Mouse (Mus musculus): ENCODE data around the gene Ptprs.
A peak's percentile ranks its signal among the peaks of the same experiment; 100 is the strongest.
"Not testable (repeated sequence)": the region's sequence is repeated elsewhere in the genome, so short reads cannot be mapped to it uniquely, and the experiment has no call there.

Gene Ptprs

GRCm38 (mm10) chr17:56476402-56476752 is at the start of gene Ptprs:
Ptprs (minus strand) TSS chr17:56476483.
- peak; percentile 98 for DNase-seq (ENCODE audit: low read depth, low spot score)

GRCm38 (mm10) chr17:56524943-56525342 is 48.7 kb upstream of the Ptprs start:
- no peak for DNase-seq (ENCODE audit: low read depth, low spot score)

DNA sequence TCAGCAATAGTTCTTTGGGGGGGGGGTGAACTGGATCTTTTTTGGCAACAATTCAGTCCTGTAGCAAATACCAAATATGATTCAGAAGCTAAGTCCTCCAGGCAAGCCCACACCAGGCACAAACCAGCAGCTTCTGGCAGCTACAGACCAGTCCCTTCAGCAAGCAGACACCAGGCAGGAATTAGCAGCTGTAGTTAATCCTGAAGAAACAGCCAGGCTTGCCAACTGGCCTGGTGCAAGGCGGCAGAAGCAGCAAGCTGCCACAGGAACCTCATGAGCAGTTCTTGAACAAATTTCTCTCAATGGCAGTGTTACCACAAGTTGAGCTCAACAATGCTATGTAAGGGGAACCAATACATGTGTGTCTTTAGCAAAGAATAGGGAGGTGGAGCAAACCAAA is 46.5 kb upstream of the Ptprs start:
- DNase-seq (ENCODE audit: low read depth, low spot score), result no peak

DNA sequence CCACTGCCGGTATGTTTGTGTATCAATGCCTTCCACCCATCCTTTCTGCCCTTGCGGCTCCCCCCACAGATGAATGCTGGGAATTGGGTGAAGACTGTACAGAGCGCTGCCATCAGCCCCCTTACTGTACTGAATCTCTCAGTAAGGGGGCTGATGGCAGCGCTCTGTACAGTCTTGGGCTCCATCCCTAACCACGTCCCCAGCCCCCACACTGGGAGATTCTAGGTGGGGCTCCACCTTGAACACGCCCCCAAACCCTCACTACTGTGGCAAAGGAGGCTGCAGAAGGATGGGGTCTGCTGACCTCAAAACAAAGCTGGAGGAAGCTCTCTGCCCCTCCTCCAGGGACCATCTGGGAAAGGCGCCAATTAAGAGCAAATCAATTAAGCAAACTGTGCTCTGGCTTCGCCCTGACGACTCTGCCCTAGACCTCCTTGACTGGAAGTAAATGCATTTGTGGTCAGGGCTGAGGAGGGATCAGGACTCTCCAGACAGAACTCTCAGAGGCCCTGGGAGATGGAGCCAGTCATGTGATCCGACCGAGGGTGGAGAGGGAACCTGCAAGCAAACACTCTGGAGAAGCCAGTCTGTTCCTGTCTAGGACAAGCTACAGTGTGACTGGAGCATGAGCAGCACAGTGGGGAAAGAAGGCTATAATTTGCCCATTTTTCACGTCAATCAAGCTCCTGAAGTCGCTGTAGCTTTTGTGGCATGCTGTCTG is 39.6 kb upstream of the Ptprs start:
- DNase-seq (ENCODE audit: low read depth, low spot score), result no peak

DNA sequence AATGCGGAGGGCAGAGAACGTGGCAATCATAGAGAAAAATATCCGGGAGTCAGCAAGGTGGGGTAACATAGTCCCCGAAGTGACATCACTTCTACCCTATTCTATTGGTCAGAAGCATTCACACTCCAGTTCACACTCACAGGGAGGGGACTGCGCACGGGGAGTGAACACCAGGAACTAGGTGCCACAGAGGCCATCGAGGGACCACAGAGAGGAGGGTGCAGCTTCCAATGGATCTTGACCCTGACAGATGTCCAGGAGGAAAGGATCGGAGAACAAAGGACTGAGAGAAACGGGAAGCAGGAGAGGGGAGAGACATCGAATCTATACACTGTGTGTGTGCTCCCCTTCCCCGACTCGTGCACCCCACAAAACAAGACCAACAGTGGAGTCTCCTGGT is 38.6 kb upstream of the Ptprs start:
- DNase-seq (ENCODE audit: low read depth, low spot score), result no peak

- DNase-seq (ENCODE audit: low read depth, low spot score), result no peak
These were observed 38.0 kb upstream of the Ptprs start for GRCm38 (mm10) chr17:56514330-56514729.

DNA sequence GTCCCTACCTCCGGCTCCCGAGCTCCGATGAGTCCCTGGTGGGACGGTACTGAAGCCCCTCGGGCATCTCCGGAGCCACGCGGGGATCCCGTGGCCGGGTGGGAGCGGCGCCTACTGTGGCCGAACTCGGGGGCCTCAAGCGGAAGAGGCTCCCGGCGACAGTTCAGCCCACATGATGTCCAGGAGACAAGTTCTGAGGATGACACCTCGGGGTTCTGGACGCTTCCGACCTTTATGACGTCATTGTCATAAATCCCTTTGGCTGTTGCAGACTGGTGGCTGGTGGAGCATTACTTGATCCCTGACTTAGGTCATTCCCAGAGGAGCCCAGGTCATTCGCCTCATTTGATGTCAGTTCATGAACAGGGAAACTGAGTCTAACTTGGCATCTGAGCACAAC is 36.0 kb upstream of the Ptprs start, which contains the start of gene Znrf4:
TSS of gene Znrf4 (minus strand) at position 122 of the 400 bp plus-strand sequence.
- DNase-seq (ENCODE audit: low read depth, low spot score), result no peak

GRCm38 (mm10) chr17:56511707-56512090 is 35.4 kb upstream of the Ptprs start:
- no peak for DNase-seq (ENCODE audit: low read depth, low spot score)

DNA sequence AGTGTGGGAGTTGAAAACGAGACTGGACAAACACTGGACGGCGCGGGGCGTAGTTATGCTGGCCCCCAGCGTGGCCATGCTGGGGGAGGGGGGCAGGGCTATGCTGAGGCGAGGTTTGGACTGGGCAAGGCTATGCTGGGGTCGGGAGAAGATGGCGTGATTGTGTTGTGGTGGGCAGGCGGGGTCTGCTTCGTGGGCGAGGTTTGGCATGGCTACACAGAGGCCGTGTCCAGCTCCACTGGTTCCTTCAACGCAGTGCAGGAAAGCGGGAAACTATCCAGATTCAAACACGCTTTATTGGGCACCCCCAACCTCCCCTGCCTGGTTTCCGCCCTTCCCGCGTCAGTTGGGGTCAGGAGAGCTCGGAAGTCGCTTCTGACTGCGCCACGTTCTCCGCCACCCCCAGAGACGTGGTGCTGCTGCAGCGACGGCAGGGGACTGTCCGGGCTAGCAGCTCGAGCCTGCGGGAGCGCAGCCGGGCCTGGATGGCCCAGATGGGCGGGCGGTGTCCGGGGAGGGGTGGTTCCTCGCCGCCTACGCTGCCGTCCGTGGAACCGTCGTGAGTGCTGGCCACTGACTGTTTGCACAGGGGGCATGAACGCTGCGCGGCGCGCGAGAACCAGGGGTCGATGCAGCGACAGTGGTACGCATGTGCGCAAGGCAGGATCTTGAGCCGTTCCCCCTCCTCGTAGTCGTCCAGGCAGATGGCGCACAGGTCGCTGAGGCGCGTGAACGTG is 34.9 kb upstream of the Ptprs start:
- no peak for DNase-seq (ENCODE audit: low read depth, low spot score)

DNA sequence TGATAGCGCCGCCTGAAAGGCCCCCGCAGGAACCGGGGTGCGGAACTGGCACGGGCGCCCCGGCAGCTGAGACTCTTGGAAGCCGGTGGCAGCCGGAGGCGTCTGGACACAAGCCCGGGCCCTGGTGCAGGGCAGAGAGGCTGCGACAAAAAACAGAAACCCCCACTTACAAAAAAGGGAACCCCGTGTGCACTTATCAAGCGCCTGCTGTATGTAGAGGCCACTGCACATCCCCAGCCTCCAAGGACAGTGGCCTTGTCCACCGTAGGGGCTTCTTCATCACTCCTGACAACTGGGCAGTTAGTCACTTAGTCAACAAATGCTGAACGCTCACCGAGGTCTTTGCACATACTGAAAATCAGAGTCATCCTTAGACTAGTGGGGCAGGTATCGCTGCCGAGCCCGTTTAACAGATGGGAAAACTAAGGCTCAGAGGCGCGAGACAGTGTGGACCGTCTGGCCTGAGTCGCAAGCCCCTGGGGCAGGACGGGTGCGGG is 34.2 kb upstream of the Ptprs start:
- no peak for DNase-seq (ENCODE audit: low read depth, low spot score)

DNA sequence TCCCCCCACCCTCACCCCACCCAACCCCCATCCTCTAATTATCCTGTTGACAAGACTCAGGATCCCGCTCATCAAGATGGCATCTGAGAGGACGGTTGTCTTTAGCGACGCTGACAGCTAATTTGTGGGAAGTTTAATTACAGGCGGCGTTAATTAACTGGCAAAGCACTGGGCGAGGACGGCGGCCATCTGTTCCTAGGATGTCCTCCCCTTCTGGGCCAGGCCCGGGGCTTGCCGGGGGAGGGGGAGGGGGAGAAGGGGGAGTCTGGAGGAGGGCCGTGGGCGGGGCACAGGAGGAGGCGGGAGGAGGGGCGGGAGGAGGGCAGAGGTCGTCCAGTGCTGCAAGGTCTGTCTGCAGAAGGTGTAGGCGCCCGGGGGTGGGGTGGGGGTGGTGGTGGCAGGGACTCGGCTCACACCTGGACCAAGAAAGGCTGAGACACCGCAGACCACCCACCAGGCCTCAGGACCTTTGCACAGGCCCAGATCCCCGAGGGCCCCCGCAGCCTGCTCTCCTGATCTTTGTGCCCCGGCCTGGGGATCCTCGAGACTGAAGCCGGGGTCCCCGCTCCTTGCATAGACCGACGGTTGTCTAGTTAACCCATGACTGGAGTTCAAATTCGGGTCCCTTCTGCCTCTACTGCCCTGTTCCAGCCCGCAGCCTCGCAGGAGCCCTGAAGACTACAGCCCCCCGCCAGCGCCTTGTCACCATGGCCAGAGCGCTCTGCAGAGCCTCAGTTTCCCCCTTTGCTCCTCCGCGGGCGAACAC is 33.6 kb upstream of the Ptprs start:
- no peak for DNase-seq (ENCODE audit: low read depth, low spot score)

DNA sequence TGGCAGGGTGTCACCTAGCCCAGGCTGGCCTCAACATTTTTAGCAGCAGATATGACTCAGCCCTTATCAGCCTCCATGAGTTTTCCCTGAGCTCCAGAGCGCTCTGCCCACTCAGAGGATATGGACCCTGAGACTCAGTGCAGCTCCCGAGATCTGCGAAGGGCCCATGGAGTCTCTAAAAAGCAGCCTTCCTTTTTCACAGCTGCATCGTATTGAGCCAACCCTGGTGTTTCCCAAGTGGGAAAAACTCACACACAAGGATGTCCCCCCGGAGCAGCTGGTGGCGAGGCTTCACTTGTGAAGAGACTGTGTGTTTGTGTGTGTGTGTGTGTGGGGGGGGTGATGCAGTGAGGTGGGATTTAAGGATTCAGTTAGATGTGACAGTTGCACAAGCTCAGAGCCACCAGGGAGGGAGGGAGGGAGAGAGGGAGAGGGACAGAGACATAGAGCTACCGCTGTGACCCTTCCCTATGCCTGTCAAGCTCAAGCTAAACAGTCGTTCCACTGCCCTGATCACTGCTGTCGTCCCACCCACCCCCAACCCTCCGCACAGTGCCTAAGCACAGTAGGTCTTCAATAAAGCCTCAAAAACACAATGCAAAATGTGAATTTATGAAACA is 32.8 kb upstream of the Ptprs start:
- DNase-seq (ENCODE audit: low read depth, low spot score), result no peak

- DNase-seq (ENCODE audit: low read depth, low spot score), result peak; percentile 98
These were observed 31.1 kb upstream of the Ptprs start for GRCm38 (mm10) chr17:56507161-56508068.

DNA sequence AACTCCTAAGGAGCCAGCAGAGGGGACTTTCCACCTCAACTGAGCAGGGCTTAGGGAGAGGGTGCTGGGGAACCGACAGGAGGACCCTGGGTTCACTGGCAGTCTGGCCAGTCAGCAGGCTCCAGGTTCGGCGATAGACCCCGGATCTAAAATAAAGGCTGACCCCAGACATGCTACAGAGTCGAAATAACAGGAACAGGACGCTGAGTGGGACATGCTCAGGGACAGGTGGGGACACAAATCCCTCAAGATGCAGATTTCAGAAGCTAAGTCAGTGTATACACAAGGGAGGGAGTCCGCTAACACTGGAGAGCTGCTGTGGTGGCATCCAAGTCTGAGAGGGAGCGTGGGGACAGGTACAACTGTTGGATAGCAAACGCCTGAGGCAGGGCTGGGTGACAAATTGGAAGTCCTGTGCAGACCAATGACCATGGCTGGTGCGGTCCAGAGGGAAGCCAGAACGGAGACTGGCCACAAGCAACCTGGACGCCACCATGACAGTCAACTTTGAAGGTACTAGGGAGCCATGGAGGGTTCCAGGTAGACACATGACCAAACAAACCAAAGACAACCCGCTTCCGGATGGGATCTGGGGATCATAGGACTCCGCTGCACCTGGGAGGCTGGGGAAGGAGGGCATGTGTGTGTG is 30.3 kb upstream of the Ptprs start:
- DNase-seq (ENCODE audit: low read depth, low spot score), result peak; percentile 12

- no peak for DNase-seq (ENCODE audit: low read depth, low spot score)
These were observed 29.1 kb upstream of the Ptprs start for GRCm38 (mm10) chr17:56505401-56505800.

GRCm38 (mm10) chr17:56502526-56502925 is 26.2 kb upstream of the Ptprs start:
- DNase-seq (ENCODE audit: low read depth, low spot score), result peak; percentile 56

DNA sequence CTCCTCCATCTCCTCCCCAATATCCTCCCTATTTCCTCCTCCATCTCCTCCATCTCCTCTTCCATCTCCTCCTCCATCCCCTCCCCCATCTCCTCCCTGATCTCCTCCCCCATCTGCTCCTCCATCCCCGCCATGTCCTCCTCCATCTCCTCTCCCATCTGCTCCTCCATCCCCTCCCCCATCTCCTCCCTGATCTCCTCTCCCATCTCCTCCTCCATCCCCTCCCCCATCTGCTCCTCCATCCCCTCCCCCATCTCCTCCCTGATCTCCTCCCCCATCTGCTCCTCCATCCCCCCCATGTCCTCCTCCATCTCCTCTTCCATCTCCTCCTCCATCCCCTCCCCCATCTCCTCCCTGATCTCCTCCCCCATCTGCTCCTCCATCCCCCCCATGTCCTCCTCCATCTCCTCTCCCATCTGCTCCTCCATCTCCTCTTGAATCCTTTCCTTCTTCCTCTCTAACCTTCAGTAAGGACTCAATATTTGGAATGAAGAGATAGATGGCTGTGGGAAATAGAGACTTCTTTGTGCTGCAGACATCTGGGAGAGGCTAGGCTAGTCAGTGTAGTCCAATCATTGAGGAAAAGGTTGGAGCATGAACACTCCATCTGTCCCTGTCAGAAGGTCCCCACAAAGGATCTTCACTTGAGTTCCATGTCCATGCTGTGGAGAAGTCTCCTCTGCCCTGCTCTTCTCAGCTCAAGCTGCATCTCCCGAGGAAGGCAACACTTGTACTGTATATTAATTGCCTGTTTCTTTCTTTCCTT is 25.5 kb upstream of the Ptprs start:
- DNase-seq (ENCODE audit: low read depth, low spot score), result not testable (repeated sequence)

GRCm38 (mm10) chr17:56499229-56499628 is 22.9 kb upstream of the Ptprs start:
- no peak for DNase-seq (ENCODE audit: low read depth, low spot score)

DNA sequence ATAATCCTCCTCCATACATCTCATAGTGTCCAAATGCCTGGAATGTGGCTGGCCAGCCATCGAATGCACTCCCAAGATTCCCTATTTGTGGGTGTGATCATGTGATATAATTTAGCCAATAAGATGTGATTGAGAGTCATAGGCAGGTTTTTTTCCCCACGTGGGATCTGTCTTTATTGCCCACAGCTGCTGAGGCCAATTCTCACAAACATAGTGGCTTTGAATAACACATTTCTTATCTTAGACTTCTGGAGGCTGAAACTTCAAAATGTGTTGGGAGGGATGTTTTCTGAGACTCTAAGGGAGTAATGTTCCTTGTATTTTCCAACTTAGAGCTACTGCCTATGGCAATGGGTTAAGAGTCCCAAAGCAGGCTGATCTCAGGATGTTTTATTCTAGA is 18.2 kb upstream of the Ptprs start:
- DNase-seq (ENCODE audit: low read depth, low spot score), result no peak

DNA sequence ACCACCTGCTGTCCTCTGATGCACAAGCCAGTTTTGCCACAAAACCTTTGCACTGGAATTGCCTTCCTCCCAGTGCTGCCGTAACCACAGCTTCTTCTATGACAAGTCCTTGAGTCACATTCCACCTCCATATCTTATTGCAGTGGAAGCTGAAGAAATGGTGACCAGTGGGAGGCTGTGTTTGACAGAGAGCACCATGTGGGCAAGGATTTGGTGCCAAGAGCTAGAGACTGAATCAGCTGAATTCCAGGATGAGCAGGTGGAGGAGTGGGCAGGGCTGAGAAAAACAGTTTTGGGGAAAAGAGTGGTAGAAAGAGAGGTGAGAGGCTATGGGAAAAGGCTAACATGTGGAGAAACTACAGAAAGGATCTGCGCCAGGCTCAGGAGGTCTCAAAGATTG is 17.6 kb upstream of the Ptprs start:
- no peak for DNase-seq (ENCODE audit: low read depth, low spot score)
